In genomic region chr12:61600305-61600704, GRCm38 (mm10) we compare ENCODE assay signal across 15 mouse cellular contexts.
"Had no signal": no experiment of that assay in that cellular context is flagged by ENCODE, and none has a peak within 500 bp of the region (broad histone marks: within the 10 kb centered on the region; RNA-seq: fewer than 3 reads in every experiment).

No protein-coding gene starts in this region.

- H3K9me3 ChIP-seq: neural tube, embryonic 15.5 days; stomach, embryonic 15.5 days had no signal

- H3K4me3 ChIP-seq: neural tube, embryonic 15.5 days; stomach, embryonic 15.5 days had no signal

- DNase-seq: retina, postnatal 1 day; right cerebral cortex, adult 18-20 months; right cerebral cortex, postnatal 14 days; right cerebral cortex, postnatal 25 days; right cerebral cortex, postnatal 4 days; spleen, adult 18-20 months; thymus, adult 18-20 months; thymus, adult 2 months; thymus, postnatal 14 days; thymus, postnatal 25 days; thymus, postnatal 36 days; thymus, postnatal 4 days had no signal

- H3K27ac ChIP-seq: neural tube, embryonic 15.5 days; stomach, embryonic 15.5 days; stomach, postnatal 0 days had no signal

- H3K9ac ChIP-seq: neural tube, embryonic 15.5 days; stomach, embryonic 15.5 days had no signal

- H3K36me3 ChIP-seq: neural tube, embryonic 15.5 days; stomach, embryonic 15.5 days had no signal

- H3K4me1 ChIP-seq: neural tube, embryonic 15.5 days; stomach, embryonic 15.5 days had no signal

- H3K27me3 ChIP-seq: neural tube, embryonic 15.5 days; stomach, embryonic 15.5 days had no signal
